Mouse (Mus musculus): ENCODE measurements at regions not wholly inside any gene's neighbourhood (a gene's known extent, or its start where the extent isn't known, plus 50 kb on each side); places are given as distances from the start of the nearest gene placed in this dataset.
A peak's percentile ranks its signal among the peaks of the same experiment; 100 is the strongest.

- peak in 1 of 2 experiments; percentile 43 for DNase-seq
These were observed 58.3 kb upstream of the Twist2 start for GRCm38 (mm10) chr1:91742914-91743313.

DNA sequence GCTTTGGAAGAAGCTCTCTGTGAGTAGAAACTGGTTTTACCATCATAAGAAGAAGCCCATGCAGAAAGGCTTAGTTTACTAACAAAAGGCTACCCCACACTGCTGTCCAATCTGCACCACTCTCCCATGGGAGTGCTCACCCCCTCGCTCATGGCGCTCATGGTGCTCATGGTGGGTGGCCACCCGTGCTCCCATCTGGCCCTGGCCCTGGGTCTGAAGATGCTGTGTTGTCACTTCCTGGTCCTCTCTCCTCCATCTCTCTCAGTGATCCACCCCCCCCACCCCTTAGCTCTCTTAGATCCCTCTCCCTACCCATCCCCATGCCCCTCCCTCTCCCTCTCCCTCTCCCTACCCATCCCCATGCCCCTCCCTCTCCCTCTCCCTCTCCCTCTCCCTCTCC lies 57.2 kb upstream of the Twist2 start:
- DNase-seq: no peak

DNA sequence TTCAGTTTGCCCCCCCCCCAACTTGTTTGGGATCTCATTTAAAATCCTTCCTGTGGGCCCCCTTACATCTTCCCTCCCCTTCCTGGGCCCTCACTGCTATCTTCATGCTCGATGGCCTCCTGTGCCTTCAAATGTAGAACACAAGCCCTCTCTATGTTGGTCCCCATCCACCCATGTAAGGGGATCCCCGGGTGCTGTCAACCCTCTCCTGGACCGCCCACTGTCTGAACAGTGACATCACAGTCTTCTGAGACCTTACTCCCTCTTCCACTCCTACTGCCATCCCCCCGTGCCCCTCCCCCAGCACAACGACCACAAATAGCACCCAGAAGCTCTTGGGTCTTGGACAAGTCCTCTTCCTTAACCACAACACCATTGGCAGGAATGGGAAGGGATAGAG lies 56.6 kb upstream of the Twist2 start:
- DNase-seq: no peak

DNA sequence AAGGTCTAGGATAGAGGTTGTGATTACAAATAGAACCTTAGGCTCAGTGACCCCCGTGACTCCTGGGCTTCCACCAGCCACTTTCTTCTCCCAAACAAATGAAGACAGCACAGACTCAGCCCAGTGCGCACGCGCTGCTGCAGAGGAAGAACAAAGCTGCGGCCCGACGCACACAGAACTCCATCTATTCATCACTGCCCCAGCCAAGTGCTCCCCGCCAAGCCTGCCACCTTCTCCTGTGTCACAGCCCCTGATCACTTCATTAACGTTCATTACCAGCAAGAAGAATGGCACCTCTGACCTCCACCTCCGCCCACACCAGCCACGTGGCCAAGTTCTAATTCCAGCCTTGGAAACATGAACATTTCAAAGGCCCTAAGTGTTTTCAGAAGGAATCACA lies 53.7 kb upstream of the Twist2 start:
- peak; percentile 11 to 28 for DNase-seq
